In genomic region chr9:63756581-63757461, GRCm38 (mm10) we compare ENCODE assay signal across 8 mouse cellular contexts. TPM values are rescaled to one million over a fixed set of nuclear protein-coding genes. Genes with fewer than 3 reads are reported as not detected.
A peak's percentile ranks its signal among the peaks of the same experiment; 100 is the strongest.
DNase-seq lines count a peak whose midpoint lies in the region; ATAC-seq and TF ChIP-seq lines count a peak whose summit lies in the region.

No protein-coding gene starts in this region.

- H3K9me3 ChIP-seq in MEL (replicated peaks; ENCODE audit: insufficient read depth, low read length): no peaks in the 10 kb centered on the region
- H3K9me3 ChIP-seq in midbrain, embryonic 15.5 days: no peaks in the 10 kb centered on the region

- peak overlapping the region; percentile 87 for H3K27ac ChIP-seq in MEL (ENCODE audit: control insufficient read depth, low read depth, low read length)
- H3K27ac ChIP-seq in midbrain, embryonic 15.5 days: peak overlapping the region; percentile 74
- peak overlapping the region; percentile 22; the same call in 1 of the 2 replicates for H3K27ac ChIP-seq in thymus, adult 2 months (ENCODE audit: control insufficient read depth, insufficient read depth, low read length)

- peaks cover 0 to 4% of the 10 kb centered on the region in 2 experiments; a peak in 2 of 4 replicates for H3K36me3 ChIP-seq in MEL (ENCODE audit: control insufficient read depth in 1 of 2, insufficient read depth in 2 of 2, low read length in 2 of 2)
- no peaks in the 10 kb centered on the region for H3K36me3 ChIP-seq in midbrain, embryonic 15.5 days (replicated peaks)
- no peaks in the 10 kb centered on the region for H3K36me3 ChIP-seq in thymus, adult 2 months (ENCODE audit: control insufficient read depth, insufficient read depth, low read length)

- intact Hi-C loops in heart, postnatal 14 days (cut with DNase I): loop anchor here (5.0 kb wide), 3 partner anchors 50 to 90 kb away; no protein-coding TSS in a partner anchor
- intact Hi-C loops in left cerebral cortex, postnatal 25 days (cut with DNase I): loop anchor here (1.0 to 10.0 kb wide), 6 partner anchors 24 to 622 kb away; no protein-coding TSS in a partner anchor

- H3K9ac ChIP-seq in MEL (ENCODE audit: control insufficient read depth, low read depth, low read length, poor library complexity, severe bottlenecking): peak overlapping the region; percentile 83
- H3K9ac ChIP-seq in midbrain, embryonic 15.5 days: peak overlapping the region; percentile 36

- peak; percentile 29 for ATAC-seq in frontal cortex, adult (ENCODE audit: low TSS enrichment)
- no peak; the same call in 1 of the 2 replicates for ATAC-seq in midbrain, embryonic 15.5 days (replicated peaks)

- H3K27me3 ChIP-seq in MEL (ENCODE audit: control insufficient read depth in 1 of 2, insufficient read depth in 2 of 2, low read length in 2 of 2): no peaks in the 10 kb centered on the region
- 0 out of 2 replicates have a peak, but pooled peaks cover 8% of the 10 kb centered on the region for H3K27me3 ChIP-seq in midbrain, embryonic 15.5 days (replicated peaks)
- no peaks in the 10 kb centered on the region for H3K27me3 ChIP-seq in thymus, adult 2 months (ENCODE audit: control insufficient read depth, insufficient read depth, low read length)

- peak overlapping the region; percentile 100 for H3K4me2 ChIP-seq in midbrain, embryonic 15.5 days

- under 1% methylated on average over 47 of the region's 47 CpGs for WGBS in midbrain, embryonic 15.5 days
- 2% methylated on average over 47 of the region's 47 CpGs for WGBS in thymus, adult 2 months

- TF ChIP-seq EP300 in MEL (IDR thresholded peaks at IDR 0.05; ENCODE audit: low read depth in 1 of 2, low read length in 2 of 2): no peak

- TF ChIP-seq RAD21 in MEL (IDR thresholded peaks at IDR 0.05; ENCODE audit: low read depth, low read length): no peak

- TF ChIP-seq POLR2A in MEL (IDR thresholded peaks at IDR 0.05; ENCODE audit: control insufficient read depth in 1 of 2, insufficient read depth in 1 of 2, low read depth in 1 of 2, low read length in 2 of 2, poor library complexity in 1 of 2): no peak
- no peak for TF ChIP-seq POLR2A in thymus, adult 2 months (IDR thresholded peaks at IDR 0.05; ENCODE audit: control insufficient read depth, extremely low read depth, insufficient read depth, low read length, poor library complexity)

- peaks cover 0 to 9% of the 10 kb centered on the region in 2 experiments; a peak in 2 of 4 replicates for H3K4me1 ChIP-seq in MEL (ENCODE audit: control insufficient read depth in 1 of 2, insufficient read depth in 2 of 2, low read length in 2 of 2)
- peaks cover 52% of the 10 kb centered on the region for H3K4me1 ChIP-seq in midbrain, embryonic 15.5 days
- H3K4me1 ChIP-seq in thymus, adult 2 months (replicated peaks; ENCODE audit: control insufficient read depth, insufficient read depth, low read length): peaks cover 64% of the 10 kb centered on the region

- peak overlapping the region; percentile 93 to 94 for H3K4me3 ChIP-seq in MEL (ENCODE audit: control insufficient read depth in 1 of 2, insufficient read depth in 1 of 2, low read depth in 2 of 2, low read length in 2 of 2)
- peak overlapping the region; percentile 64 for H3K4me3 ChIP-seq in midbrain, embryonic 15.5 days
- peak overlapping the region; percentile 84 for H3K4me3 ChIP-seq in thymus, adult 2 months (ENCODE audit: control insufficient read depth, insufficient read depth, low read length)

- peaks cover 8% of the 10 kb centered on the region for H3K79me2 ChIP-seq in MEL (ENCODE audit: control insufficient read depth, insufficient read depth, low read length, poor library complexity)

- no peak for DNase-seq in frontal cortex, postnatal 25 days (ENCODE audit: low spot score in 2 of 2)
- DNase-seq in MEL (ENCODE audit: low read depth, low spot score): peak; percentile 61
- peak; percentile 78 for DNase-seq in embryo, embryonic 10 days (ENCODE audit: low spot score)
- DNase-seq in heart, postnatal 14 days: peak; percentile 48 to 49
- peak; percentile 64 to 92 for DNase-seq in left cerebral cortex, postnatal 25 days (ENCODE audit: low spot score in 2 of 2)
- peak; percentile 64 for DNase-seq in thymus, adult 2 months

- no peak for TF ChIP-seq CTCF in MEL (IDR thresholded peaks at IDR 0.05 in 2 of 3, conservative IDR thresholded peaks at IDR 0.05 in 1 of 3; ENCODE audit: control insufficient read depth in 1 of 3, insufficient read depth in 1 of 3, low read depth in 2 of 3, low read length in 3 of 3, poor library complexity in 1 of 3, severe bottlenecking in 1 of 3)
- no peak for TF ChIP-seq CTCF in thymus, adult 2 months (IDR thresholded peaks at IDR 0.05; ENCODE audit: borderline replicate concordance, control insufficient read depth, extremely low read depth, insufficient read depth, low read length, poor library complexity)

TF ChIP-seq in MEL, 35 proteins besides CTCF, POLR2A, EP300 and RAD21:
- no peak for TF ChIP-seq UBTF (IDR thresholded peaks at IDR 0.05; ENCODE audit: borderline replicate concordance, insufficient read depth, low read depth, low read length)
- no peak for TF ChIP-seq MEF2A (IDR thresholded peaks at IDR 0.05; ENCODE audit: extremely low read depth, insufficient replicate concordance, low read depth, low read length, poor library complexity, severe bottlenecking)
- no peak for TF ChIP-seq SIN3A (IDR thresholded peaks at IDR 0.05; ENCODE audit: low read length)
- TF ChIP-seq NRF1 (IDR thresholded peaks at IDR 0.05; ENCODE audit: insufficient read depth, low read depth, low read length, poor library complexity, severe bottlenecking): 0 out of 2 replicates have a peak, but pooled peaks have one; percentile 26
- TF ChIP-seq GATA1 (IDR thresholded peaks at IDR 0.05; ENCODE audit: low read depth, low read length): 0 out of 2 replicates have a peak, but pooled peaks have one; percentile 4
- TF ChIP-seq MXI1 (IDR thresholded peaks at IDR 0.05; ENCODE audit: low read depth, low read length): 0 out of 2 replicates have a peak, but pooled peaks have one; percentile 22

RNA-seq across cellular contexts. Expression of gene Smad3, which starts 1.0 kb away (rescaled TPM):
- 7.1 and 7.5 TPM in 2 replicates for total RNA-seq in MEL (2012; rRNA removed)
- 10 to 100 TPM in 1 of 2 experiments, not detected in 1; 10.2 TPM for polyA plus RNA-seq in MEL (2012; ENCODE audit: insufficient read depth in 1 of 2, insufficient read length in 2 of 2, low read depth in 1 of 2, low replicate concordance in 2 of 2, missing spikeins in 1 of 2)
- 10 to 100 TPM; 13.2 to 14.8 TPM for total RNA-seq in heart, postnatal 14 days (2021)
- 10 to 100 TPM; 55.3 to 67.5 TPM for total RNA-seq in left cerebral cortex, postnatal 25 days (2021)
- 7.2 and 9.1 TPM in 2 replicates for polyA plus RNA-seq in midbrain, embryonic 15.5 days (2015; fragmentation: Nextera tagmentation; extraction: Ambion mirVana)
- polyA plus RNA-seq in thymus, adult 2 months (2012; rRNA removed): 63.4 and 70.9 TPM in 2 replicates

Comparison
In these comparisons a context has a peak if more than half of its experiments do, and no peak if none do; other contexts are left out.
1. DNase-seq: peak in MEL (single experiment), embryo, embryonic 10 days (single experiment), heart, postnatal 14 days (2 of 2), left cerebral cortex, postnatal 25 days (2 of 2) and thymus, adult 2 months (single experiment); none in frontal cortex, postnatal 25 days (0 of 2).
2. H3K27ac ChIP-seq: peak in every context shown above with its lines; median percentile 87 in MEL; 74 in midbrain, embryonic 15.5 days; 22 in thymus, adult 2 months.
3. Peak in every context shown above with its lines, with median percentiles within 50 percentile points of each other: H3K4me3 ChIP-seq.